Mouse (Mus musculus) megakaryocyte, embryonic 14.5 days (primary cell): ENCODE data around the gene Actn4. TPM values are rescaled to one million over a fixed set of nuclear protein-coding genes. Genes with fewer than 3 reads are reported as not detected.
"Not testable (repeated sequence)": the region's sequence is repeated elsewhere in the genome, so short reads cannot be mapped to it uniquely, and the experiment has no call there.

Source experiments
- H3K27me3 ChIP-seq: replicated peaks from 2 replicates; pipeline ENCODE3; 2012; ENCODE audit warnings: inconsistent platforms
- H3K36me3 ChIP-seq: replicated peaks from 2 replicates; pipeline ENCODE3; 2012; ENCODE audit warnings: low read length, inconsistent platforms, mixed read lengths
- H3K4me1 ChIP-seq: 2 replicates; pipeline ENCODE4 v1.6.1; 2012; ENCODE audit warnings: inconsistent platforms
- H3K4me3 ChIP-seq: replicated peaks from 2 replicates; pipeline ENCODE3; 2012; ENCODE audit warnings: moderate library complexity, mild to moderate bottlenecking, inconsistent platforms
- H3K9me3 ChIP-seq: 2 replicates; pipeline ENCODE4 v1.6.1; 2012; ENCODE audit warnings: inconsistent platforms
- FLI1 ChIP-seq: IDR thresholded peaks from 2 replicates; pipeline ENCODE4 v1.6.1; 2012; ENCODE audit warnings: low read length, inconsistent platforms, mixed read lengths
- GATA1 ChIP-seq: IDR thresholded peaks from 3 replicates; pipeline ENCODE4 v1.6.1; 2012; ENCODE audit warnings: mixed read lengths, low read length, inconsistent platforms, borderline replicate concordance
- polyA plus RNA-seq: library from polyadenylated mRNA; stranded (reverse); fragments of >175 nt; gene quantifications from 2 replicates; pipeline ENCODE4 v1.2.3, GENCODE M21; 2012; ENCODE audit warnings: low replicate concordance; ENCODE audit not compliant: insufficient read depth

The Actn4 gene
- polyA plus RNA-seq, 1 experiment: 590 TPM

DNA sequence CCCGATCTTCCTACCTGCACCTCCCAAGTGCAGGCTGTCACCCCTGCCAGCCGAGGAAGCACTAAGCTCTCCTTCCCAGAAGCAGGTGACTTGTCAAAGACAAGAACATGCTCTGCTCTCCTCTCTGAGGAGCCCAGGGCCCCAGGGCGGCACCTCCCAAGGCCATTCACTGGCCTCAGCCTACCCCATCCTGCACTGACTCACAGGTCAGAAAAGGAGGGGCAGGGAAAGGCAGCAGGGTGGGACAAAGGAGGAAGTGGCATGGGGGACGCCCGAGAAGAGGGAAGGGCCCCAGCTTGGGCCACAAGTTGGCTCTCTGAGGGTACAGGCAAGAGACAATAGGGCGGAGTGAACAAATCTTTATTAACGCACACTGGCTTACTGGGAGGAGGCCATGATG, 8.9 kb upstream of the Actn4 start:
- Histone ChIP-seq H3K27me3 (no peaks in the 10 kb centered on the region), H3K9me3 (no peaks in the 10 kb centered on the region), H3K4me3 (no peak overlapping the region), H3K4me1 (peaks cover 34% of the 10 kb centered on the region), H3K36me3 (peaks cover 68% of the 10 kb centered on the region)
- TF ChIP-seq FLI1: no peak
- TF ChIP-seq GATA1: no peak

DNA sequence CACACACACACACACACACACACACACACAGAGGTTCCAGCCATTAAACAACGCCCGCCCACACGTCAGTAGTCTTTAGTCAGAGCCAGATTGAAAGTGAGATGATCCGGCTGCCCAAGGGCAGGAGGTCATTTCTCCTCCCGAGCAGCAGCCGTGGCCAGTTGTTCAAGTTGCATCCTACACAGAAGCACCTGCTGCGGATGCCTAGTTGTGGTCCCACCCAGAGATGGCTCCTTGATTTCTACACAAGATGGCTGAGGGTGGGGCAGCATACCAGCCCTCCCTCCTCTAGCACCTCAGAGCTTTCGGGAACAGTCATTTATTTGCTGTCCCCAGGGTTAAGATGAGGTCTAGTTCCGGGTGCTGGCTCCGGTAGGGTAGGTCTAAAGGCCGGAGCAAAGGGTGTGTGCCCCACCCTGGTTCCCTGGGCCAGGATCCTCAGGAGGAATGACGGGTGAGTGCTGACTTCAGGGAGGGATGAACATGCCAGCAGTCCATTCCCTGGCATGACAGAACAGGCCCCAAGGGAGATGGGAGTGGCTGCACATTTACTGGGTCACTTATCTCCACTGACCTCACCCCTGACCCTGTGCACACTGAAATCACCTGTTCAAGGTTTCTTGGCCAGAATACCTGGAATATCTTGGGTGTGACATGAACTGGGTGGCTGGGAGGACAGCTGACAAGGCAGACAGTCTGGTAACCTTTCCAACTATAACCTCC, 7.7 kb upstream of the Actn4 start:
- peaks cover 59% of the 10 kb centered on the region for H3K36me3 ChIP-seq
- no peaks in the 10 kb centered on the region for H3K27me3 ChIP-seq
- TF ChIP-seq GATA1: no peak
- no peak for TF ChIP-seq FLI1

DNA sequence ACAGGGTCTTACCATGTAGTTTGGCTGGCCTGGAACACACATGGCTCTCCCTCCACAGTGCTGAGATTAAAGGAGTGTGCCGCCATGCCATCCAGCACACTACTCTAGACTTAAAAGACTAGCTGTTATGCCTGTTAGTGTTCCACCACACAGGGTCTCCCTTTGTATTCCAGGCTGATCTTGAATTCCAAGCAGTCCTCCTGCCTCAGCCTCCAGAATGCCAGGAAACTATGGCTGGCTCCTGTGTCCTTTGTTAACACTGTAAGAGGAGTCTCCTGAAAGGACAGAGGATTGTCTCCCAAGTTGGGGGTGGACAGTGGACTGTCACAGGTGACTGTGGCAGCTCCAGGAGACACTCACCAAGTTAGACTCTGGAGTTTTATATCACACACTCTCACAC, 7.1 kb upstream of the Actn4 start:
- Histone ChIP-seq H3K9me3 (no peaks in the 10 kb centered on the region), H3K4me1 (peaks cover 42% of the 10 kb centered on the region), H3K27me3 (no peaks in the 10 kb centered on the region), H3K4me3 (no peak overlapping the region), H3K36me3 (peaks cover 54% of the 10 kb centered on the region)
- TF ChIP-seq FLI1: no peak
- TF ChIP-seq GATA1: no peak

More for the DNA sequence above, 7.7 kb upstream of the Actn4 start:
- Histone ChIP-seq H3K9me3 (no peaks in the 10 kb centered on the region), H3K4me3 (no peak overlapping the region), H3K4me1 (peaks cover 38% of the 10 kb centered on the region)

DNA sequence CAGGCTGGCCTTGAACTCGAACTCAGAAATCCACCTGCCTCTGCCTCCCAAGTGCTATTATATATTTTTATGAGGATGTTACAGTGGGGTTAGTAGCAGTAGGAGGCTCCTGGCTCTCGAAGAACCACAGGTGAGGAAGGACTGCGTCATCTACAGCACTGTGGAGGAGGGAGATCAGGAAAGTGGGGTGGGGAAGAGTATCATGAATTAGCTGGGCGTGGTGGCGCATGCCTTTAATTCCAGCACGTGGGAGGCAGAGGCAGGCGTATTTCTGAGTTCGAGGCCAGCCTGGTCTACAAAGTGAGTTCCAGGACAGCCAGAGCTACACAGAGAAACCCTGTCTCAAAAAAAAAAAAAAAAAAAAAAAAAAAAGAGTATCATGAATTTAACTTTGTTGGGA, 6.0 kb upstream of the Actn4 start:
- not testable (repeated sequence) for H3K4me3 ChIP-seq, H3K9me3 ChIP-seq, H3K27me3 ChIP-seq
- Histone ChIP-seq H3K4me1 (peaks cover 40% of the 10 kb centered on the region), H3K36me3 (peaks cover 42% of the 10 kb centered on the region)

DNA sequence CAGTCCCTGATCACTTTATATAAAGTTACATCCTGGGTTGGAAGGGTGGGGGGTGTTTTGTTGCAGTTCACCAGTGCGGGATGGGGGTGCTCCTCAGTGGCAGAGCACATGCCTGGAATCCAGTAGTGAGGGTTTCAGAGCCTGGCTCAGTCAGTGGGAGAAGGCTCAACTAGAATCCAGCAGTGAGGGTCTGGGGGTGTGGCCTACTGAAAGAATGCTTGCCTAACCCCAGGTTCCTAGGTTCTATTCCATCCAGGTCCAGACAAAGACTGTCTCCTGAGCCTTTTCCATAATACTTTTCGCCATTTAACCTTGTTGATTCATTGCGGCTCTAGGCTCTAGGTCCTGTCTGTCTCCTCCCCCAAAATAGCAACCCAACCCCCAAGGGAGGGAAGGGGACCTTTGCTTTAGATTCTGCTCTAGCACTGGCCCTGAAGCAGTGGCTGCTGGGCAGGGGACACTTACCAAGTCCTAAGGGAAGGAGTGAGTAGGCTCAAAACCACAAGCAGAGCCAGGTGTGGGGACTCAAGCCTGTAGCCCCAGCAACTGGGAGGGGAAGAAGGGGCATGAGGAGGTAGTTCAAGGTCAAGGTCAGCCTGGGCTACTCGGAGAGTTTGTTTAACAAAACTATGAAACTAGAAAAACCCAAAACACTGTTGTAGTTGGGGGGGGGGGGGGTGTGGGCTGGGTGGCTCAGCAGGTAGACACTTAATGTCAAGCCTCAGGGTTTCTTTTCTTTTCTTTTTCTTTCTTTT, 4.8 kb upstream of the Actn4 start:
- peaks cover 39% of the 10 kb centered on the region for H3K4me1 ChIP-seq
- peaks cover 34% of the 10 kb centered on the region for H3K36me3 ChIP-seq
- TF ChIP-seq GATA1: no peak
- TF ChIP-seq FLI1: no peak
- no peaks in the 10 kb centered on the region for H3K9me3 ChIP-seq
- no peak overlapping the region for H3K4me3 ChIP-seq
- H3K27me3 ChIP-seq: no peaks in the 10 kb centered on the region

DNA sequence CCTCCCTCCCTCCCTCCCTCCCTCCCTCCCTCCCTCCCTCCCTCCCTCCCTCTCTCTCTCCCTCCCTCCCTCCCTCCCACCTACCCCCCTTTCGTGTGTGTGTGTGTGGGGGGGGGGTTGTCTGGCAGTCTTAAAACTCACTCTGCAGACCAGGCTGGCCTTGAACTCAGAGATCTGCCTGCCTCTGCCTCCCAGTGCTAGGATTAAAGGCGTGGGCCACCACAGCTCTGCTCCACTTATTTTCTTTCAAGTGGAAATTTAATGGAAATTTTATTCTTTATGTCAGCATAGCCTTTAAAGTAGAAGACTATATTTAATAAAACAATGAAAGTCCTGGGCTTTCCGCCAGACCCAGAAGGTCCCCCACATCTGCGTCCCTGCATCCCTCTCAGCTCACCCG, 4.0 kb upstream of the Actn4 start:
- no peaks in the 10 kb centered on the region for H3K9me3 ChIP-seq
- TF ChIP-seq FLI1: no peak
- no peak for TF ChIP-seq GATA1
- H3K36me3 ChIP-seq: peaks cover 26% of the 10 kb centered on the region
- H3K4me3 ChIP-seq: no peak overlapping the region
- peaks cover 33% of the 10 kb centered on the region for H3K4me1 ChIP-seq
- H3K27me3 ChIP-seq: no peaks in the 10 kb centered on the region

DNA sequence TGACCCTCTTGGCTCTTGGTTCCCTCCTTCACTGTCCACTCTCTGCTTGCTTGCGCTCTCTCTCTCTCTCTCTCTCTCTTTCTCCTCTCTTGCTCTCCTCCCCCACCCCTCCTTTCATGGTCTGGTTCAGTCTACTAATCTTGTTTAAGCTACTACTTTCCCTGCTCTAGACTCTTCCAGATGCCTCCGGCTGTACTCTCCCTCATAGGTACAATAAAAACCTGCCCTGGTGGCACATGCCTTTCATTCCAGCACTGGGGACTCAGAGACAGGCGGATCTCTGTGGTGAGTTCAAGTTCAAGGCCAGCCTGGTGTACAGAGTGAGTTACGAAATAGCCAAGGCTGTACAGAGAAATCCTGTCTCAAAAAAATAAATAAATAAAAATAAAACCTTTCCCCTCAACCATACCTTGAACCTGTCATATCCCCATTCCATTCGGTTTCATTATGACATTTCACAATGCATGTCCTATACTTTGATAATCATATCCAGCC, 3.3 kb upstream of the Actn4 start:
- H3K4me3 ChIP-seq: no peak overlapping the region
- peaks cover 18% of the 10 kb centered on the region for H3K36me3 ChIP-seq
- no peaks in the 10 kb centered on the region for H3K27me3 ChIP-seq
- peaks cover 37% of the 10 kb centered on the region for H3K4me1 ChIP-seq
- no peaks in the 10 kb centered on the region for H3K9me3 ChIP-seq
- no peak for TF ChIP-seq GATA1

DNA sequence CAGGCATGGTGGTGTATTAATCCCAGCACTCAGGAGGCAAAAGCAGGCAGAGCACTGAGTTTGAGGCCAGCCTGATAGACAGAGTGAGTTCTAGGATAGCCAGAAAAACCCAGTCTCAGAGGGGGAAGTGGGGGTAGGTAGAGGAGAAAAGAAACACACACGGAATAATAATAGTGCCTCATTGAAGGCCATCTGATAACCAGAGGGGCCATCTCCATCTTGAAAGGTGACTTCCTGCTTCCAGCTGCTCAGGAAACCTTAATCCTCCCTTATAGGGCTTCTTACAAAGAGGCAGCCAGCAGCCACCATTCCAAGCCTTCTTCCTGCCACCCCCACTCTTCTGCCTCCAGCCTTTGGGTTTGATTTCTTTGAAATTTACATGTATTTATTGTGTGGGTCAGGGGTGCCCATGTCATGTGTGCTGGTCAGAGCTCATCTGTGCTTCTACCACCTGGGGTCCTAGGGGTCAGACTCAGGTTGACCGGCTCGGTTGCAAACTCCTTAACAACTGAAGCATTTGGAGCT, 1.3 kb upstream of the Actn4 start:
- peak overlapping the region; percentile 29 for H3K4me3 ChIP-seq

DNA sequence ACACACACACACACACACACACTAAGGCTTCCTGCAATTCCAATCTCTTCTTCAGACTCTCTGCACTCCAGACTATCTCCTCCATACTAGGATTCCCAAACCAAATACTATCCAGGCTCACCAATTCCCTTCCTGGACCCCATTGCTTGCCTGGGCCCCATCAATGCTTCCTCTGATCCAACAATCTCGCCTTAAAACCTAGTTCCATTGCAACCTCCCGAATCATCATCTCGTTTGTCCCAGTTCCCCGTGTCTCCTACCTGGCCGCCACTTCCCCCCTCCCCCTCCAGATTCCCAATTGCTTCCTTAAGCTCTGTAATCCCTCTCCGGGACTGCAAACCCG, 585 bp downstream of the Actn4 start:
- TF ChIP-seq GATA1 (no peak), FLI1 (no peak)
- Histone ChIP-seq H3K27me3 (no peaks in the 10 kb centered on the region), H3K4me3 (peak overlapping the region; percentile 96), H3K4me1 (peaks cover 70% of the 10 kb centered on the region), H3K9me3 (no peaks in the 10 kb centered on the region), H3K36me3 (peaks cover 10% of the 10 kb centered on the region)

More for the DNA sequence above, 1.3 kb upstream of the Actn4 start:
- TF ChIP-seq GATA1 (no peak), FLI1 (no peak)
- peaks cover 51% of the 10 kb centered on the region for H3K4me1 ChIP-seq
- H3K36me3 ChIP-seq: peaks cover 2% of the 10 kb centered on the region
- no peaks in the 10 kb centered on the region for H3K27me3 ChIP-seq
- no peaks in the 10 kb centered on the region for H3K9me3 ChIP-seq

DNA sequence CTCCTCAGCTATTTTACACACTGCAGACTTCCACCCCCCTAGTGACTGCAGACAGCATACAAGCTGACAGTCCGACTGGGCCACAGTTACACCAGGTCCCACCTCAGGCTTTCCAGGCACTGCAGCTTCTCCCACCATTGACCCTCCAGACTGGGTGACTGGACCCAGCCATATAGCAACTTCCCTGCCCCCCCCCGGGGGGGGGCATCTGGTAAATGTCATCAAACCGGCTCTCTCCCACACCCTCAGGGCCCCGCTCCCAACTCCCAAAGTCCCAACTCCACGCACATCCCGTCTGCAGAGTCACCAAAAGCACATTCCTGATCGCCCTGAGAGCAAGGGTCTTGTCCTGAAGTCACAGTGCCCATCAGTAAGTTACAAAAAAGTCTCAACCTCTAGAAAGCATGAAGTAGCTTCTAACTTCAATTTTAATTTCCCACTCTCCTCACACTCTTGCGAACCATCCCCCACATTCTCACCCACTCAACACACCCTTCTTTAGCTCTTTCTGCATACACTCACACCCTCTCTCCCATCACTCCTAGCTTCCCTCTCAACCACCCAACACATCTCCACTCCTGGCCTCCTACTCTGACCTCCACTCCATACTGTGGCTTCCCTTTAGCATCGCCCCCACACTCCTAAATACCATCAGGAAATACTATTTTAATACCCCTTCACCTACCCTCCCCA, 1.6 kb downstream of the Actn4 start:
- H3K4me3 ChIP-seq: peak overlapping the region; percentile 96
- H3K9me3 ChIP-seq: no peaks in the 10 kb centered on the region

More for the DNA sequence above, 1.6 kb downstream of the Actn4 start:
- TF ChIP-seq GATA1 (no peak), FLI1 (no peak)
- H3K36me3 ChIP-seq: peaks cover 18% of the 10 kb centered on the region
- H3K27me3 ChIP-seq: no peaks in the 10 kb centered on the region
- peaks cover 80% of the 10 kb centered on the region for H3K4me1 ChIP-seq
